Mouse (Mus musculus): ENCODE data around the gene Fiz1.

- TF ChIP-seq POLR2A (IDR thresholded peaks at IDR 0.05; ENCODE audit: control insufficient read depth, extremely low read depth, insufficient read depth, low read length, poor library complexity) (no peak), CTCF (IDR thresholded peaks at IDR 0.05; ENCODE audit: borderline replicate concordance, control insufficient read depth, extremely low read depth, insufficient read depth, low read length, poor library complexity) (no peak)
These were observed 17.0 kb upstream of the Fiz1 start for GRCm38 (mm10) chr7:5031496-5031895.

Measured in thymus, adult 2 months (tissue).